Mouse (Mus musculus): ENCODE data around the gene Ptprn.

Gene Ptprn

DNA sequence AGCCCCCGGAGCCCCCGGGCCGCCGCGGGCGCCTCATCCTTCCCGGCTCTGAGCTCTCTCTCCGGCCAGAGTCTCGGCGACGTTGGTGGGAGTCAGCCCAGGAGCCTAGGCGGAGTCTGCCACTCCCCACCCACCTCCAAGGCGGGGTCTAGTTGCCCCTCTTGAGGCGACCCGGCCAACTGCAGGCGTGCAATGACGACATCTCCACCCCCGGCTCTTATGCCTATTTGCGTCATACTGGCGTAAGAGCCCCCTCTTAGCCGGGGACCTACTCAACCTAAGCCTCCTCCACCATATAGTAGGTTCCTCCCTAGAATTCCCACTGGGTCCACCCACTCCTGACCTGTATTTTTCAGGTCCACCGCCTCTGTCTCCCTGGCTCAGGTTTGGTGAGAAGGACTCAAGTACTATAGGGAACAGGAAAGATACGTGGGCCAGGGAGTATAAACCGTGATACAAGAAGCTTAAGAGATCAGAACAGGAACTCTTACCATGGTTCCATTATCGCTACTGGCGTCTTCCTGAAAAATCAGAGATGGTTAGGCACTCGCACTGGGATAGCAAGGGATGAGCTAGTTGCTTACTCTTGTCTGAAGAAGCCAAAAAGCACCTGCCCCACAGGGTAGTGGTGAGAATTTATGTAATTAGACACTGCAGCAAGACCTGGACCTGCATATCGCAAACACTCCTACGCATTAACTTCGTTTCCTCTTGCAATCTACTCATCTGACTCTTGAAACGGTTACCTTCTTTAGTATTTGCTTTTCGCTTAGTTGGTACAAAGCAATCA is at the start of gene Ptprn:
Gene Ptprn, minus strand, starts transcription at position 412 of the 790 bp plus-strand sequence.
- DNase-seq (ENCODE audit: low read depth, low spot score) = peak; percentile 96

DNA sequence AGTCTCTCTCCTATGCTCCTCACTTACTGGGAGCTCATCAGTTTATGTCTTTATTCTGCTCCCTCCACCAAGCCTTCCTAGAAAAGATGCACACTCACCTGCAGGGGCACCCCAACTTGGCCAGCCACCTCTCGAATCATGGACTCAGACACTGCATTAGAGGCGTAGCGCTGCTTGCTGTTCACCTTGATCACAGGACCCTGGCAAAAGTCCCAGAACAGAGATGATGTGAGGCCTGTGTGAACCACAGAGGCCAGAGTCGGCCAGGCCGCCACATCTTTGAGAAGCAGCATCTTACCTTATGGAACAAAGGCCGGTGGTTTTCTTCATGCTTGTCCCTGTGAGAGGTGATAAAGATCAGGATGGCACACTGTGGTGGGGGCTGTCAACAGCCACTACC is 47.4 kb upstream of the Ptprn start:
- no peak for DNase-seq (ENCODE audit: low read depth, low spot score)

DNA sequence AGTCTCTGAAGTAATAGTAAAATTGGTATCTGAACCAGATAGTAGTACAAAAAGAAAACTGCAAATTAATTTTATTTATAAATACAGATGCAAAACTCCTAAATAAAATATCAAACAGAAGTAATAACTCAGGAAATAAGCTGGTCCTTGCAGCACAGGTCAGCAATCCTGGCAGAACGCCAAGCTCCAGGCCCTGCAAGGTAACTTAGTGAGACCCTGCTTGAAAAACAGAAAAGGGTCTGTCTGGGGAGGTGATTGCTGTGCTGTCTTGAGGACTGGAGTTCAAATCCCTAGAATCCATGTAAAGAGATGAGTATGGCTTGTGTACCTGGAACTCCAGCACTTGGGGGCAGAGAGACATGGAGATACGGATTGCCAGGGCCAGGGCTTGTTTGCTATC is 40.4 kb upstream of the Ptprn start:
- DNase-seq (ENCODE audit: low read depth, low spot score) = no peak

DNA sequence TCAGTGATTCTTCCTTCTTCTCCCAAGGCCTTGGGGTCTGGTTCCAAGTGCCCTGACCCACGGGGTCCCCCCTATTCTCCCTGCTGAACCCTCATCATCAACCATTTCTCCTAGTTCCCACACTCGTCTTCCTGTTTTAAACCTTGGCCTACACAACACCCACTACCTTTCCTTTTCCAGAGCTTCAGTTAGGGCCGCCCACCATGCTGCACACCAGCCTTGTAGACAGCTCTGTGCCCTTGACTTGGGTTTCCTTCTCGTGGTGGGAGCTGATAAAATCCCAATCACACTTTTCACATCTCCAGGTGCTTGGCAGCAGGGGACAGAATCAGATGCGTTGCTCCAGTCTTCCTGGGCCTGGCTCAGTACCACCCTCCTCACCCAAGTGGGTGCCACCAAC is 30.0 kb upstream of the Ptprn start:
- peak; percentile 71 for DNase-seq (ENCODE audit: low read depth, low spot score)

DNA sequence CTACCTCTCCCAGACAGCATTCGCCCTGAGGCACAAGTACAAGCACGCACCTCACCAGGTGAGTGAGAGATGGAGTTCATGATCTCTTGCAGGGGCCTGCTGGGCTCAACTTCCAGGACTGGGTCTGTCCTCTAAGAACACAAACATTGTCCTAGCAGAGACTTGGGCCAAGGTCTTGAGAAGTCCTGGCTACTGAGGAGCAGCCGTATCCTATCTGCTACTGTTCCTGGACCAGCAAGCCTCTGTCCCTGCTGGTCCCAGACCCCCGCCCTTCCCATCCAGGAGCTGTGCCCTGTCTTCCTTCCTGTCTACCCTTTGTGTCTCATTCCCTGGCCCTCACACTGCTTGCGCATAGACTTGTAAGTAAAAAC is 29.0 kb upstream of the Ptprn start:
- no peak for DNase-seq (ENCODE audit: low read depth, low spot score)

DNA sequence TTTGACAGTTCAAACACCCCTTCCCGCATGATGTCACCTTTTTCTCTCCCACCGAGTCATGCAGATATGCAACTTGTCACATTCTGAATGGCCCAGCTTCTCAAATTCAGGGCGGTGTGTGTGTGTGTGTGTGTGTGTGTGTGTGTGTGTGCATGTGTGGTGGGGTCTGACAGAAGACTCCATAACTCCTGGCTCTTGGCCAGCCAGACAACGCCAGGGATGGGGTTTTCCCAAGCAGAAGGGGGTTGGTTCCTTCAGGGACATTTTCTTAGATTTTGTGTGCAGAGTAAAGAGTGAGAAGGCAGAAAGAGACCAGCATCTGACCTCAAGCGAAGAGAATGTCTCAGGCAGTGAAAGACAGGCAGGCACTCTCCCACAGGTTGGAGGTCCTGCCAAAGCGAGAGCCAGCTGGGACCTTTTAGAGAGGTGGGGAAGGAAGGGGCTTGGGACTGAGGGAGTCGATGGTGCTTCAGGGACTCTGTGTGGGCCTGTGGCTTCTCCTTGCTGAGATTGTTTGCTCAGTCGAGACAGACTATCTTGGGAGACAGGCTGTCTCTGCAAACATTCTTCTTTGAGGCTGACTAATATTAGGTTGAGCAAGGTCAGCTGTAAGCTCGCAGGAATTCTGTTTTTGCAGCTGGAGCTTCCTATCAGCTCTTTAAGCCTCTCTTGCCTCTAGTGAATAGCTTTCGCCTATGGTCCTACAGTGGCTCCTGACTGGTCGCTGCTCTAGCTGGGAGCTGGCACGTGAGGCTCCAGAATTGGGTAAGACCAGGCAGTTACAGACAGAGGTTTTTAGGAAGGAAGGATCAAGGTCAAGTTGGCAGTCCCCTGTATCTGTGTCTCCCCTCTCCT is 28.4 kb upstream of the Ptprn start:
- DNase-seq (ENCODE audit: low read depth, low spot score) = peak; percentile 49

DNA sequence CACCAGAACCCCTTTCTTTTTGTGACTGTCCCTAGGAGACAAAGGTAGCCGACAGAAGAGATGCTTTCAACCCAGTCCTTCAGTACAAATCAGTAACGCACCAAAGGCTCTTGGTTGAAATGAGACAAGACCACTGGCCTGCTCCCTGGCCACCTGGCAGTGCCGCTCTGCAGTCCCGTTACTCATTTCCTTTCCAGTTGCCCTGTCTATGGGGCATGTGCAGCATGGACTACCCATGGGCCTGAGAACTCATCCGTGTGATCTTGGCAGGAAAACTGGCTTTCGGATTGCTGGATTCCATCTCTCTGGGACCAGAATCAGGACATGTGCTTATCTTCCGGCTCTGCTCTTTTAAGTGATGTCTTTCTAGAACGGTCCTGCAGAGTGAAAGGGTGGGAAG is 27.0 kb upstream of the Ptprn start:
- no peak for DNase-seq (ENCODE audit: low read depth, low spot score)

DNA sequence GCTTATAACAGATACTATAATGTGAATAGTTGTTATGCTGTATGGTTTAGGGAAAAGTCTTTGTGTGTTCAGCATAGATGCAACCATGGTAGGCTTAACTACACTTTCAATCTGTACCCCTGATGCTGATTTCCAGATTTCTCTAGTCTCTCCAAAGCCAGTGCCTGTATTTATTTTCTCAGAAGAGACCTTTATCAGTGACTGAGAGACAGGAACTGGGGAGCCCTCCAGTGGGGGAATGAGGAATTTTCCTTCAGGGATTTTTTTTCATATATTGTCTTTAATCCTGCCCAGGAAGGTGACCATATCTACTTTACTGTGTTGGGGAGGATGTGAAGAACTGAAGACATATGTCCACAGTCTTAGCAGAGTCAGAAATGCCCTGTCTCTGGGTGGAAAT is 26.3 kb upstream of the Ptprn start:
- DNase-seq (ENCODE audit: low read depth, low spot score) = peak; percentile 79

DNA sequence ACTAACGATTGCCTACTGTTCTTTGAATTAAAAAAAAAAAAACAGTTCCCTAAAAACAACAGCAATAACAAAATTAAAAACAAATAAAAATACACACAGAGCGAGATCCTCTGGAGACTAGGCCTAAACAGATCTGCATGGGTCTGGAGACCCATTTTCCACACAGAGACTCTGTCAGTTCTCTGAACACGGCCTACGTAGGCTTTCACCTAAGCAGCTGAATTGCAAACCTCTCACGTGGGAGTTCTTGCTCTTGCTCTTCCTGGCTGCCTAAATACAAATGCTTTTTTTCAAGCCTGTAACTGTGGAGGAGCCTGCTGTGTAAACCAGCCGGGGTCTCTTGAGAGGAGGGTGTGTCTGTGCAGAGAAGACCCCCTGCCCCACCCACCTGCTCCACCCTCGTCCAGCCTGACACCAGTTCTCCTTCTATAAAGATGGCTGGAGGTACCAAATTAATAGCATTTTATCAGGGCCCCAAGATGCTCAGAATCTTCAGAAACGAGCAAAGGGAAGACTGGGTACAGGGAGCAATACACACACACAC is 25.7 kb upstream of the Ptprn start:
- peak; percentile 83 for DNase-seq (ENCODE audit: low read depth, low spot score)

DNA sequence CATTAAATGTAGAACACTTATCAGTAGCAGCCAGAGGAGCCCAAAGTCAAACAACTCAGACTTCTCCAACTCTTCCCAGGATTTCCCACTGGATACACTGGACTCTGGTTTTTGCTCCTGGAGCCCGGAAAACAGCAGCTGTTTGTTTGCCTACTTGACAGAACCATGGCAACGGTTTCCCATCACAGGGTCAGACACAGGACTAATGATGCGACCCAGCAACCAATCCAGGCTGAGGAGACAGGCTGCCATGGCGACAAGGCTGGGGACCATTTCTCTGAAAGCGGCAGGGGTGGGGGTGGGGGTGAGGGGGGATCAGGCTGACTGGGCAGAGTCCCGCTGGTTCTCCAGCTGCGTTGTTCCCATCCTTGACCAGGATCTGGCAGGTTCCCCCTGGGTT is 25.1 kb upstream of the Ptprn start:
- DNase-seq (ENCODE audit: low read depth, low spot score) = peak; percentile 81

DNA sequence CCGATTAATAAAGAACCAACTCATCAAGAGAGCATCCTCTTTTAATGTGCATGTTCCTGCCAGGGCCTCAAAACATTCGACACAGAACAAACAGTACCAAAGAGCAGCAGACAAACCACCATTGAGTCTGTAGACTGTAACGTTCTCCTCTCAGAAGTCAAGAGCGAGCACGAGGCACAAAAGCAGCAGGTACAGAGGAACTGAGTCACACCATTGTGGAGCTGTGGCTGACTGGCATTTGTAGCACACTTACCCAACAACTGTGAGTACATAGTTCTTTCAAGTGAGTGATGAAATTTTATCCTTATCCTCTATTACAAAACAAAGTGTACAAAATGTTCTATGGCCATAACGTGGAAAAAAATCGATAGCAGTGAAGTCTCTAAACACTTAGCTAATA is 20.6 kb upstream of the Ptprn start:
- DNase-seq (ENCODE audit: low read depth, low spot score) = no peak

DNA sequence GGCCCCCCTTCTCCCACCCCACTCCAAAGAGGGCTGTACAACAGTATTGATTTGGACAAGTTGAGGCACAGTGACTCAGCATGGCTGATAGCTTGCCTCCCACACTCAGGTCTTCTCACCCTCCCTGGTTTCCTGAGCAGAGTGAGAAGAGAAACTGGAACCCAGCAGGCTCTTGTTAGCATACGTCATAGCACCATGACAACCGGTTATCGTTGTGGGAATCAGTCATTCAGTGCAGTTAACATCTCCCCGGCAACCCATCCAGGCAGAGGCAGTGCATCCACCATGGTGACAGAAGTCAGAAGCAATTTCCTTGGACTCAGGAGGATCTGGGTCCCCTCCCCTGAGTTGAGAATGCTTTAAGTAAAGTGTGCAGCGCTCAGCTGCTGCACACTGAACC is 18.7 kb upstream of the Ptprn start:
- DNase-seq (ENCODE audit: low read depth, low spot score) = peak; percentile 87

DNA sequence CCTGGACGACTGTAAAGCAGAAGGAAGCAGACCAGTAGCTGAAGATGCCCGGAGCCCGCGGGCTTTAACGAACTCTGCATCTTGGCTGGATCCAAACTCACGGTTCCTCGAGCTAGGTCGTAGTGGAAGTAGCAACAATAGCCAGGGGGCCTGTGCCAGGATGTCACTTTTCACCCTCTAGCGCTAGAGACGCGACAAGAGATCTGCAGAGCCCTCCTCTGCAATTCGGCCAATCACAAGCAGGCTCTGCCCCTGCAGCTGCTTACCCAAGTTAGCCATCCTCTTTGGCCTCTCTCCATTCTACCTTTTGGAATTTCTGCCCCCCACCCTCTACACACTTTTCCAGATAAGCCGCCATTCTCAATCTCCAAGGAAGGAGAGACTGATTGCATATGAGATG is 13.9 kb upstream of the Ptprn start, which contains the start of gene Resp18:
Gene Resp18, minus strand, starts transcription at position 188 of the 400 bp plus-strand sequence.
- DNase-seq (ENCODE audit: low read depth, low spot score) = peak; percentile 85

DNA sequence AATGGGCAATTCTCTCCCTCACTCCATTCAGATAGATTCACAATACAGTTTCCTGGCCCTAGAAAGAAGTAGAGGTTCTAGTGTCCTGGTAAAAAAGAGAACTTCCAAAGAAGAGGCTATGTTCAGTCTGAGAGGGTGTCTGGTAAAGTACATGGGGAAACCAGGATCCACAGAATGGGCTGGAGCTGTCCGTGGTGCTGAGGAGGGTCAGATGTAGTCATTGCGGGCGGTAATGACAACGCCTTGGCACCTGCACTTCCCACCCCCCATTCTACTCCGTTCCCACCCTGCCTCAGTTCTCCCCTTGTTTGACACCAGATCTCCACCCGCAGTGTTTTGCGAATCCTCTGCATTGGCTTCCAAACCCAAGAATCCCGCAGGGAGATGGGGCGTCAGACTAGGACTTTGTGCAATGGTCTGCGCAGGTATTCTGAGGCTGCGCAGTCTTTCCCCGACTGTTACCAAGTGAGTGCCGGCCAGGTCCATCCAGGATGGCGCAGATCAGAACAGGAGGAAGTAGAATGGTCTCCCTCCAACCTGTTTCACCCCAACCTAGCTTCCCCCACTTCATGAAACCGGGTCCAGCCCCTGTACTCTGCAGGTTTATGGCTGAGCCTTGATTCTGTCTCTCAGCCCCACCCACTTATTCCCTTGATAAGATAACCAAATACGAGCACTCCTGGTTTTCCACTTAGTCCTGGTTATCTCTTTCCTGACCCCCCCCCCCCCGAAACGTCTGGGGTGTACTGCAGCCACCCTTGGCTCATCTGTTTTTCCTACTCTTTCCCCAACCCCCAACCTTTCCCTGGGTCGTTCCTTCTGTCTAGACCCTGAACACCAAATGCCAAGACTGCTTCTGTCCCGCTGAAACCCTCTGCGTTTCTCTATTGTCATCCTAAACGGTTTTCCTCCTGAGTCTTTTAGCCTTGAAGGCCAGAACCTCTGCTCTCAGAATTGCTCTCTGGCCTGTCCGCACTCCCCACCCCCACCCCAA is 13.2 kb upstream of the Ptprn start:
- DNase-seq (ENCODE audit: low read depth, low spot score) = peak; percentile 72

DNA sequence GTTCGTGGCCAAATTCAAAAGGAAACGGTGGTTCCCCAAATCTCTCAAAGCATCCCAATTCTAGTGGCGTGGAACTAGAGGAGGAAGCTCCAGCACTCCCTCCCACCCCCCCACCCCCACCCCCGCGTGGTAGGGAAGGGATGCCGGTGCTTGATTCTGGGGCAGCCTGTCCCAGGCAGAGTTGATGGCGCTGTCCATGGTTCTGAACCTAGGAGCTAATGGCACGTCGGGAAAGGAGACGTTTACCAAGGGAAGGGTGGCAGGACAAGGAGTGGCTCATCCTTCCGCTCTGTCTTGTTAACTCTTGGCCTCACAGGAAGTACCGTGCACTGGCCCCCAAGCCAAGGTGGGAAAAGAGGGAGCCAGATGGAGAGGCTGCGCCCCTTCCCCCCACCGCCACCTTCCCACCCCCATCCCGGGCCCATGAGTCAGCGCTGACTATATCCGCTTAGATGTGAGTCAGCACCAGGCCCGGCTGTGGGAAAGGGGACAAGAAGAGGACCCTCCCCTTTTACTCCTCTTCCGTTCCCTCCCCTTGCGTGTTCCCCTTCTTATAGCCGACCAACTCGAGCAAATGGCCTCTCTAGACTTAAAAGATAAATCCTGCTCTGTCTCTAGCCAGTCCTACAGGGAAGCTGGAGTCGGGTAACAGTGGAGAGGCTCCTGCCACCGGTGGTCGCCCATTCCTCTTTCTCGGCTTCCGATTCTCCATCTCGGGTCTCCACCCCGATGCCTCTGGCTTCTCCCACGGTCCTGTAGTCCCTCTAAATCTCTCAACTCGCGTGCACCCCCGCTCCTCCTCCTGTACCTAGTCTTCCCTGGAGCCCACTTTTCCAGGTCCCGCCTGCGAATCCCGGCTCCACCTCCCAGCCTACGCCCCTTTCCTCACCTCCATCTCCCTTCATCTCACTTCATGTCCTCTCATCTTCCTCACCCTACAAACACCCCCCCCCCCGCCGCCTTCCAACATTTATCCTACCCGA is 1.0 kb downstream of the Ptprn start:
- peak; percentile 88 for DNase-seq (ENCODE audit: low read depth, low spot score)

DNA sequence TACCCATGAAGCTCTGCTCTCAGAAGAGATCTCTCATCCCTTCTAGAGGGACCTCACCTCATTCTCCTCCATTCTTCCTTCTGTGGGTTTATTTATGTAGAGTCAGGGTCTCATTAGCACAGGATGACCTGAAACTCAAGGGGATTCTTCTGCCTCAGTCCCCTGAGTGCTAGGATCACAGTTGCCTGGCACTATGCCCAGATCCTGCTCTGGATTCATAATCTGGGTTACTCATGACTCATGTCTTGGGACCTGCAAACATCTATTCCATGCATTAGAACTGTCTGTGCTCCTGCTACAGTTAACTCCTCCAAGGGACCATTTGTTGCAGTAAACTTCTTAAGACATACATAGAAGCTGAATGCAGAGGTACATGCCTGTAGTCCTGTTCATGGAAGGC is 3.0 kb downstream of the Ptprn start:
- DNase-seq (ENCODE audit: low read depth, low spot score) = peak; percentile 61

DNA sequence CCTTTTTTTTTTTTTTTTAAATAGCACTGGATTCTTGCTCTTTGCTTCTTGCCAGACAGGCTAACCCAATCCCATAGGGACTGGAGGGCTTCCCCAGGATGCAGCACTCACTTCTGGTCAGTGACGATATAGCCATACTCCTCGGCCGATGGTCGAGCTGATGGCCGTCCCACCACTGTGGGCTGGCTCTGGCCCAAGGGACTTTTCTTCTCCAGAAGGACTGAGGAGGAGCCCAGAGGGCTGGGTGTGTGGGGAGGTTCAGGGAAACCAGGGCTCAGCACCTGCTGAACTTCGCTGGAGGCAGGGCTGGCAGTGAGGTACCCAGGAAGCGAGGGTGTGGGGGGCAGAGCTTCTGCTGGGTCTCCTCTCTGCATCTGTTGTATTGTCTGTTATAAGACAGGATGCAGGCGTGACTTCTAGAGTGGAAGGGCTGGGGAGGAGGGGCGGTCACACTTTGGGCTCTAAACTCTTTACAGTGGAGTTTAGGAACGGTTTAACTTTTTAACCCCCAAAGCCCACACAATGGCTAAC is 8.7 kb downstream of the Ptprn start:
- DNase-seq (ENCODE audit: low read depth, low spot score) = no peak

DNA sequence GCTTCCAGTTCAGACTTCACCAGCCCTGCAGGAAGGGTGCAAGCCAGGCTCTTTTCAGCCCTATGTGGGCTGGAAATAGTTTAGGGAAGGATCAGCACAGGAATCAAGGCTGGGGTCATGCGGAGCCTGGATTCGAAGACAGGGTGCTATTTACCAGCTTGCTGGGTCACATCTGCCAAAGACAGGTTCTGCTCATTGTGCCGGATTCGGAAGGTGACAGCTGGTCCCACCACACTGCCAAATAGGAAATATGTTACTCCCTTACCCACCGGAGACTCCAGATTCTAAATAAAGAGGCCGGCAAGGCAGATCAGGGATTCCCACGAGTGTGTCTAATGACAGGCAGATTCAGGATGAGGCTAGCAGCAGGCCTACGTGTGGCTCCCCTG is 9.7 kb downstream of the Ptprn start:
- DNase-seq (ENCODE audit: low read depth, low spot score) = peak; percentile 69

DNA sequence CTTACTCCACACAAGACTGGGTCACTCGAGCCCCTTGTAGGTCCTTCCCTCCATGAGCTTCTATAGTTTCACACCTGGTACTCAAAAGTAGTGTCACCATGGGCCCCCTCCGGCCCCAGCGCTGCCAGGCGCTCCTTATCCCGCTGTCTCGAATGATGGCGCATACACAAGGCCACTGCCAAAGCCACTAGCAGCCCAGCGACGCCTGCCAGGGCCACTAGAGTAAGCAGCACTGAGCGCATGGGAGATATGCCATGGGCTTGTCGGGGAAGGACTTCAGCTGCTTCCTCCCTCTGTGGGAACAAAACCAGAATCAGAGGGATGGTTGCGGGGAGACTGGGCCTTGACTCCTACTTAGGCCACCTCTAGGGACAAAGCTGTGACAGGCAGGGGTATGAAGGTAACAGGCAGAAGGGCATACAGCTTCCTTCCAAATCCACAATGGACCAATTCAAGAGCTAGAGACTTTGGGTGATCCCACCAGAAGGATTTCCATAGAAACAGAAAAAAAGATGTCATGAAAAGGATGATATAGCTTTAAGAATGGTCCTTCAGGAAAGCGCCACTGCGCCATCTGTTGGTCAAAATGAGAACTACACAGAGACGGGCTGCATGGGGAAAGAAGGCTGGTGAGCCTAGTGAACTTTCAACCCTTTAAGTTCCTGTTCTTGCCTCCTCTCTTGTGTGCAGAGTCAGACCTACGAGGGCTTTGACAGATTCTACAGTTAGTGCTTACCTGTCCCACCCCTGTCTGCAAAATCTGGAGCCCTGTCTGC is 10.3 kb downstream of the Ptprn start:
- DNase-seq (ENCODE audit: low read depth, low spot score) = peak; percentile 87

All from brain, adult 2 months (tissue).